Mouse (Mus musculus): ENCODE data around the gene Cntrl. TPM values are rescaled to one million over a fixed set of nuclear protein-coding genes. Genes with fewer than 3 reads are reported as not detected.
A peak's percentile ranks its signal among the peaks of the same experiment; 100 is the strongest.

Cntrl gene
- polyA plus RNA-seq, 1 experiment from 2014 or later: 8.5 TPM

DNA sequence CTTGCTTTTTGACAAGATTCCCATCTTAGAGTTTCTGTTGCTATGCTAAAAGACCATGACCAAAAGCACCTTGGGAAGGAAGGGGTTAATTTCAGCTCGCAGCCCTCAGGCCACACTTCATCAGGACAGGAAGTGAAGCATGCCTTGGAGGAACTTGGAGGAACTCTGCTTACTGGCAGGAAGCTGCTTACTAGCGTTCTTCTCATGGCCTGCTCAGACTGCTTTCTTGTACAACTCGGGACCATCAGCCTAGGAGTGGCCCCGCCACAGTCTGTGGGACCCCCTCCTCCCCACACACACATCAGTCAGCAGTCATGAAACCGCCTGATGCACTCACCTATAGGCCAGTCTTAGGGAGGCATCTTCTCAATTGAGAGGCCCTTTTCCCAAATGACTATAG lies 64.8 kb downstream of the Cntrl start:
- Histone ChIP-seq H3K27ac (replicated peaks) (no peak overlapping the region), H3K4me3 (replicated peaks) (no peak overlapping the region), H3K4me2 (no peak overlapping the region), H3K9ac (no peak overlapping the region), H3K9me3 (replicated peaks) (no peaks in the 10 kb centered on the region), H3K27me3 (no peaks in the 10 kb centered on the region), H3K36me3 (replicated peaks) (peaks cover 92% of the 10 kb centered on the region), H3K4me1 (replicated peaks) (peaks cover 13% of the 10 kb centered on the region; the same call in 1 of the 2 replicates)
- WGBS (ENCODE audit: insufficient replicate concordance): 27% methylated on average over 5 of the region's 5 CpGs
- no peak for ATAC-seq (ENCODE audit: insufficient read depth)

- Histone ChIP-seq H3K36me3 (replicated peaks) (peaks cover 93% of the 10 kb centered on the region), H3K4me2 (no peak overlapping the region), H3K4me3 (replicated peaks) (no peak overlapping the region), H3K27me3 (no peaks in the 10 kb centered on the region), H3K9ac (no peak overlapping the region), H3K4me1 (replicated peaks) (peaks cover 13% of the 10 kb centered on the region; the same call in 1 of the 2 replicates), H3K9me3 (replicated peaks) (no peaks in the 10 kb centered on the region), H3K27ac (replicated peaks) (no peak overlapping the region; the same call in 1 of the 2 replicates)
- no peak for ATAC-seq (ENCODE audit: insufficient read depth)
- WGBS (ENCODE audit: insufficient replicate concordance): 83% methylated on average over 12 of the region's 12 CpGs
Measured at GRCm38 (mm10) chr2:35175281-35176065, 66.2 kb downstream of the Cntrl start.

DNA sequence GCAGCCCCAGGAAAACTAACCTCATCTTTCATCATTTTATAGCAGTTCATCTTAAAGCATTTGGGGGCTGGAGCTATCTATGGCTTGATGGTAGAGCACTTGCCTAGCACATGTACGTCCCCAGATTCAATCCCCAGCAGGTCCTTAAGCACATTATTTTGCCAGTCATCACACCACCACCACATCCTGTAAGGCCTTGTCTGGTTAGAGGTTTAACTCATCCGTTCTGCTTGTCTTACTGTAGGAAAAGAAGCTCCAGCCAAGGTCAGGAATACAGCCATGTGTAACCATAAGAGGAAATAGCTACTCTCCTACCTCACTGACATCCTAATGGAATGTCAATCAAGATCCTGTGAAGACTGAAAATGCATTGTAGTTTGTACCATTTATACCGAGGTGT lies 68.9 kb downstream of the Cntrl start:
- peaks cover 91% of the 10 kb centered on the region for H3K36me3 ChIP-seq (replicated peaks)
- no peak overlapping the region for H3K4me3 ChIP-seq (replicated peaks)
- H3K4me1 ChIP-seq (replicated peaks): peaks cover 13% of the 10 kb centered on the region; the same call in 1 of the 2 replicates
- H3K27ac ChIP-seq (replicated peaks): no peak overlapping the region
- WGBS (ENCODE audit: insufficient replicate concordance): 68% methylated on average over 3 of the region's 3 CpGs
- no peak overlapping the region for H3K4me2 ChIP-seq
- no peak overlapping the region for H3K9ac ChIP-seq
- H3K9me3 ChIP-seq (replicated peaks): no peaks in the 10 kb centered on the region
- no peaks in the 10 kb centered on the region for H3K27me3 ChIP-seq
- no peak for ATAC-seq (ENCODE audit: insufficient read depth)

- H3K36me3 ChIP-seq (replicated peaks): peaks cover 83% of the 10 kb centered on the region
- WGBS (ENCODE audit: insufficient replicate concordance): 82% methylated on average over 6 of the region's 6 CpGs
- 0 out of 2 replicates have a peak, but pooled peaks cover 3% of the 10 kb centered on the region for H3K4me1 ChIP-seq (replicated peaks)
- no peak for ATAC-seq (ENCODE audit: insufficient read depth)
- H3K4me3 ChIP-seq (replicated peaks): no peak overlapping the region
- H3K9me3 ChIP-seq (replicated peaks): no peaks in the 10 kb centered on the region
- H3K27me3 ChIP-seq: no peaks in the 10 kb centered on the region
- no peak overlapping the region for H3K9ac ChIP-seq
- no peak overlapping the region for H3K4me2 ChIP-seq
- no peak overlapping the region for H3K27ac ChIP-seq (replicated peaks)
Measured at GRCm38 (mm10) chr2:35183115-35183673, 73.9 kb downstream of the Cntrl start.

- H3K4me2 ChIP-seq: no peak overlapping the region
- no peaks in the 10 kb centered on the region for H3K27me3 ChIP-seq
- H3K4me1 ChIP-seq (replicated peaks): peaks cover 3% of the 10 kb centered on the region
- H3K9ac ChIP-seq: no peak overlapping the region
- no peaks in the 10 kb centered on the region for H3K9me3 ChIP-seq (replicated peaks)
- no peak overlapping the region for H3K4me3 ChIP-seq (replicated peaks)
- peaks cover 67% of the 10 kb centered on the region for H3K36me3 ChIP-seq (replicated peaks)
- no peak for ATAC-seq (ENCODE audit: insufficient read depth)
- no peak overlapping the region for H3K27ac ChIP-seq (replicated peaks)
- 68% methylated on average over 5 of the region's 5 CpGs for WGBS (ENCODE audit: insufficient replicate concordance)
Measured at GRCm38 (mm10) chr2:35188929-35189328, 79.6 kb downstream of the Cntrl start.

- peaks cover 27% of the 10 kb centered on the region for H3K4me1 ChIP-seq (replicated peaks)
- no peak overlapping the region for H3K4me3 ChIP-seq (replicated peaks)
- WGBS (ENCODE audit: insufficient replicate concordance): 52% methylated on average over 1 of the region's 1 CpGs
- H3K9ac ChIP-seq: no peak overlapping the region
- H3K4me2 ChIP-seq: no peak overlapping the region
- H3K9me3 ChIP-seq (replicated peaks): no peaks in the 10 kb centered on the region
- 0 out of 2 replicates have a peak overlapping the region, but pooled peaks have one; percentile 55 for H3K27ac ChIP-seq (replicated peaks)
- ATAC-seq (ENCODE audit: insufficient read depth): no peak
- H3K27me3 ChIP-seq: no peaks in the 10 kb centered on the region
- peaks cover 33% of the 10 kb centered on the region for H3K36me3 ChIP-seq (replicated peaks)
Measured at GRCm38 (mm10) chr2:35193976-35194375, 84.7 kb downstream of the Cntrl start.

GRCm38 (mm10) chr2:35195626-35196544 lies 86.6 kb downstream of the Cntrl start:
- no peaks in the 10 kb centered on the region for H3K9me3 ChIP-seq (replicated peaks)
- no peak overlapping the region for H3K4me3 ChIP-seq (replicated peaks)
- peak overlapping the region; percentile 35 for H3K4me2 ChIP-seq
- H3K36me3 ChIP-seq (replicated peaks): peaks cover 15% of the 10 kb centered on the region
- H3K9ac ChIP-seq: no peak overlapping the region
- no peak for ATAC-seq (ENCODE audit: insufficient read depth)
- WGBS (ENCODE audit: insufficient replicate concordance): 21% methylated on average over 6 of the region's 6 CpGs
- H3K27me3 ChIP-seq: no peaks in the 10 kb centered on the region
- peaks cover 35% of the 10 kb centered on the region for H3K4me1 ChIP-seq (replicated peaks)
- H3K27ac ChIP-seq (replicated peaks): peak overlapping the region; percentile 72; the same call in 1 of the 2 replicates

GRCm38 (mm10) chr2:35199541-35199940 lies 90.2 kb downstream of the Cntrl start:
- ATAC-seq (ENCODE audit: insufficient read depth): no peak
- Histone ChIP-seq H3K4me2 (peak overlapping the region; percentile 93), H3K9me3 (replicated peaks) (no peaks in the 10 kb centered on the region), H3K9ac (peak overlapping the region; percentile 92), H3K4me3 (replicated peaks) (peak overlapping the region; percentile 91), H3K27ac (replicated peaks) (peak overlapping the region; percentile 95), H3K27me3 (no peaks in the 10 kb centered on the region), H3K4me1 (replicated peaks) (peaks cover 38% of the 10 kb centered on the region), H3K36me3 (replicated peaks) (0 out of 2 replicates have a peak, but pooled peaks cover 3% of the 10 kb centered on the region)
- WGBS (ENCODE audit: insufficient replicate concordance): under 1% methylated on average over 5 of the region's 5 CpGs

GRCm38 (mm10) chr2:35199971-35200897 lies 90.9 kb downstream of the Cntrl start:
- ATAC-seq (ENCODE audit: insufficient read depth): peak; percentile 70

More at GRCm38 (mm10) chr2:35199971-35200897, 90.9 kb downstream of the Cntrl start:
- no peaks in the 10 kb centered on the region for H3K36me3 ChIP-seq (replicated peaks)
- H3K27me3 ChIP-seq: no peaks in the 10 kb centered on the region
- H3K27ac ChIP-seq (replicated peaks): peak overlapping the region; percentile 95
- peak overlapping the region; percentile 93 for H3K4me2 ChIP-seq
- H3K9ac ChIP-seq: peak overlapping the region; percentile 92
- peak overlapping the region; percentile 91 for H3K4me3 ChIP-seq (replicated peaks)
- peaks cover 35% of the 10 kb centered on the region for H3K4me1 ChIP-seq (replicated peaks)
- no peaks in the 10 kb centered on the region for H3K9me3 ChIP-seq (replicated peaks)
- WGBS (ENCODE audit: insufficient replicate concordance): under 1% methylated on average over 89 of the region's 90 CpGs
